Mouse (Mus musculus): Measurements from ENCODE around the gene Rab24.

DNA sequence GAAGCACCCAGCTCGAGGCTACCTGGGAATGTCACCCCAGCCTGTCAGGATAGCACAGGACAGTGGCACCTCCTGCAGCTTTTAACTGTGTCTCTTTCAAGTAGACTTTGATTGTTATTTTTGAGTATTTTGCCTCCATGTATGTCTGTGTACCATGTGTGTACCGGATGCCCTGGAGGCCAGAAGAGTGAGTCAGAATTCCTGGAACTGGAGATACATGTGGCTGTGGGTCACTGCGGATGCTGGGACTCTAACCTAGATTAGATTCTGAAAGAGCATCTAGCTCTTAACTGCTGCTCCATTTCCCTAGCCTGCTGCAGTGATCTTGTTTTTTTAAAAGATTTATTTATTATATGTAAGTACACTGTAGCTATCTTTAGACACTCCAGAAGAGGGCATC is 10.6 kb upstream of the Rab24 start:
- no peak for TF ChIP-seq CTCF (IDR thresholded peaks at IDR 0.05)
- no peak for TF ChIP-seq EP300 (IDR thresholded peaks at IDR 0.05)

All from lung, postnatal 0 days (tissue).